Mouse (Mus musculus): ENCODE measurements around the gene Ccl11.

Gene Ccl11

DNA sequence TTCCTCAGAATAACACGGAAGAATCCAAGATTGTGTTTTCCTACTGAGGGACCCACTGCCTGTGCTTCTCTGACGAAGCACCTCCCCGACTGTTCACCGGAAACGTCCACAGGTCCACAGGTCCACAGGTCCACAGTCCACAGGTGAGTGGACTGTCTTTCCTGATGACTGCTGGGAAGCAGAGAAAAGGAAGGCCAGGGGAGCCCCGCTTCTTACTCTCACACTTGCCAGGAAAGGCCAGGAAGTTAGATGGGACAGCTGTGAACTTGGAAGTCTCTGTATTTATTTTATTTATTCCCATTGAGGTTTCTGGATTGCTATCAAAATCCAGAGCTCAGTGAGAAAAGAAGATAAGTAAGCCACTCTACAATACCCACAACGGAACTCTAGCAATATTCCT is 3.8 kb upstream of the Ccl11 start:
- DNase-seq (ENCODE audit: low spot score): no peak

DNA sequence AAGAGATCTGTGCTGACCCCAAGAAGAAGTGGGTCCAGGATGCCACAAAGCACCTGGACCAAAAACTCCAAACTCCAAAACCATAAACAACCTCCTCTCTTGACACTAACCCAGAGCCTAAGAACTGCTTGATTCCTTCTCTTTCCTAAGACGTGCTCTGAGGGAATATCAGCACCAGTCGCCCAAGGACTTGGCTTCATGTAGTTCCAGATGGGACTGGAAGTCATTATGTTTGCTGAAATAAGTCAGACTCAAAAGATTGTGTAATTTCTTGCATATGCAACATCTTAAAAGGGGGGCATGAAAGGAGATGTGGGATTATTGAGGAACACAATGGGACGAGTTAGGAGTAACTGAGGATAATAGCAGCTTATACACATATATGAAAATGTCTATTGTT is 4.6 kb downstream of the Ccl11 start:
- DNase-seq (ENCODE audit: low spot score): no peak

DNA sequence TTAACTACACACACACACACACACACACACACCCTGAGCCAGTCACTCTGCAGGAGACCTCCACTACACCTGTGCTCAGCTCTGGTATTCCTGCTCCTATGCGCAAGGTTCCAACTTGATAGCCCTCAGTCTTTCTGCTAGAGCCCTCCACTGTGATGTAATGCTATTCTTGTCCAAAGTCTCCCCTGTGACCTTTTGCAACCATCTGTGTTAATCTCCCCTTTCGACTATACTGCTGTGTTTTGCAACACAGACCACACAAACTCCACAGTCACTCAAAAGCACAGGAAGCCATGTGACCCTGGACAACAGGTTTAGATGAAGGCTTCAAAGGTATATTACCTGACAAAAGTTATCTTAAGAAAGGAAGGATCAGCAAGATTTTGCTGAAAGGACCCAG is 5.8 kb downstream of the Ccl11 start:
- no peak for DNase-seq (ENCODE audit: low spot score)

DNA sequence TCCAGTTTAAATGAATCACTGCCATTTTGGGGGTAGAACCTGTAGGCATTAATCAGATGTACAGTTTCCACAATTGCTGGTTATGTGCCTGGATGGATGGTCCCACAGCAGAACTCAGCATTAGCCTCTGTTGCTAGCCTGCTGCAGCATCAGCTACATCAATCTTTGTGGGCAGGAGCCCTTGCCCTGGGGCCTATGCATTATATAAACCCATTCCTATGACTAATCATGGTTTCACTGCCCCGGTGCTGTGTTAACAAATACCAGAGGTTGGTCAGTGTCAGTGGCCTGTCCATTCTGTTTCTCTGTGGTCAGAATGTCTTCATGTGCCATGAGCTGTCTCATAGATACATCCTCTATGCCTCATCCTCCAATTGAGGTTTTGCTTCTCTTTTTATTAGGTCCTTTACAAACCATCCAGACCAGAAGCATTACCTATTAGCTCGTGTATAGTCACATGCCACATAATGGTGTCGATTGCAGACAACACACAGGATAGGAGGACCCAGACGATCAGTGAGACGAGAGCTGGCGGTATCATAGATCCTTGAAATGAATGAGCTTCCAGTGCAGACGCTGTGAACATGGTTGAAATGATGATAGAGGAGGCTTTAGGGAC is 9.4 kb downstream of the Ccl11 start:
- no peak for DNase-seq (ENCODE audit: low spot score)

GRCm38 (mm10) chr11:82071076-82071475 is 13.5 kb downstream of the Ccl11 start:
- DNase-seq (ENCODE audit: low spot score): no peak

DNA sequence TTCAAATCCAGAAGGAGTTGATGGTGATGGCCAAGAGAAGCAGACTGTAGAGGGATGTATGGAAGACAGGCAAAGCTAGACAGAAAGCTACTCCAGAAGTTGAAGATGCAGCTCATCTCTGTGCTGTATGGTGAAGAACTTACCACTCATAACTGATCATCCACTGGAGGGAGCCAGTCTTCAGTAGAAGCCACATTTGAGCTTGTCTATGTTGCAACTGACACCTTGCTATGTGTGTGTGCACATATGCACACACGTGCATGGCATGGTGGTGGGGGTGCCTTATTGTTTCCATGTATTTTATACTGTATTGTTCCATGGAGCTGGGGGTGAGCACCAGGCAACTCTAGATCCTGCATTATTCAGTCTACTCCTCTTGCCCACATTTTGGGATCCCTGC is 14.8 kb downstream of the Ccl11 start:
- DNase-seq (ENCODE audit: low spot score): no peak

GRCm38 (mm10) chr11:82072984-82073383 is 15.4 kb downstream of the Ccl11 start:
- no peak for DNase-seq (ENCODE audit: low spot score)

GRCm38 (mm10) chr11:82073686-82074085 is 16.1 kb downstream of the Ccl11 start:
- no peak for DNase-seq (ENCODE audit: low spot score)

DNA sequence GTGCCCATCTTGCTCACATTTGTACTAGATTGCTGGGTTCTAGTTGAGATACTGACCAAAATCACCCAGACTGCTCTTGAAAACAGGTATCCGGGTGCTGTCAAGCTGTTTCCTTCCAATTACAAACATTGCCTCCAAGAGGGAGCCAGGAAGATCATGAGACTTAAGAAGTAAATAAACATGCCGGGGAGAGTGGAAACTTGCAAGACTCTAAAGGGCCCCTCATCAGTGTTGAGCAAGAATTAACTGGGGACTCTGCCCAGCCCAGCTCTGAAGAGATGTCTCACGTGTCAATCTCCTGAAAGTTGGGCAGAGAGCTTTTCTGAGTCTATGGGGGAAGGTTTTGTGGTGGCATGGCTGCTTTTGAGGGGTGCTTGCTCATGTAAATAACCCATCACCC is 19.4 kb downstream of the Ccl11 start:
- DNase-seq (ENCODE audit: low spot score): no peak

DNA sequence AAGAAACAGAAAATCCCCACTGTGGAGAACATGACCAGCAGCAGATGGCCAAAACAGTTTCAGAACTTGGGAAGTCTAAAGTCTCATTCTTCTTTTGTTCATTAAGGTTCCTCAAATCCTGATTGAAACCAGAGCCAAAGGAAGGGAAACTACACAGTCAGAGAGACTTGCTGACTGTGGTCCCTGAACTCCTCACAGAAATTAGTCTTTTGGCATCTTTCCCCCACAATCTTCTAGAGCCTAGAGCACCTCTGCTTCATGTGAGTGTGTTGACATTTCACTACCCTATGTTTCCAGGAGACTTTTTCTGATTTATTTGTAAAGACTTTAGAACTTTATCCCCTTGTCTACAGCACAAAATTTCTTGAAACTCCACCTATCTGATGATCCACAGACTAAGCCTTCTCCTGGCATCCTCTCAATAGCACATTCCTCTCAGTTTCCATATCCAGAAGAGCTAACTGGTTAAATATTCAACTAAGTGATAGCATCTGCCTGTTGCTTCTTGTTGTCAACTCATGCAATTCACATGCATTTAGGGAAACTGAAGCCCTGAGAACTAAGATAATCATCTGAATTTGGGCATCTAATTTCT is 20.6 kb downstream of the Ccl11 start:
- no peak for DNase-seq (ENCODE audit: low spot score)

DNA sequence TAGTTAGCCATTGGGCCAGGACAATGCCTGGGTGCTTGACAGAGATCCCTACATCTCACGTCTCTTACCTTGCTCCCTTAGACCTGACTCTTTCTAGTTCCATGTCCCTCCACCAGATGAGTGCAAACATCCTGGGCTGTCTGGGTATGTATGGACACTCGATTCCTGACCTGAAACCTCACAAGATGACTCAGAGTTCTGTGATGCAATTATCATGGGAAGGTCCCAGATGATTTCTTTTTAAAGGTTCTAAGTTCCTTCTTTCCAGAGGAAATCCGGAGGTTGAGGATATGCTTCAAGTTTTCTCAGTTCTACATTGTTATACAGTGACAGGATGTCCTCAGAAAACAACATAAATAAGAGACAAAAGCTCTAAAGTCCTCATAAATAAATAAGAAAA is 23.2 kb downstream of the Ccl11 start:
- no peak for DNase-seq (ENCODE audit: low spot score)

GRCm38 (mm10) chr11:82084360-82084759 is 26.7 kb downstream of the Ccl11 start:
- no peak for DNase-seq (ENCODE audit: low spot score)

GRCm38 (mm10) chr11:82099511-82100323 is 42.1 kb downstream of the Ccl11 start:
- DNase-seq (ENCODE audit: low spot score): no peak

- DNase-seq (ENCODE audit: low spot score): no peak
Observed at GRCm38 (mm10) chr11:82101087-82101486, 43.5 kb downstream of the Ccl11 start.

DNA sequence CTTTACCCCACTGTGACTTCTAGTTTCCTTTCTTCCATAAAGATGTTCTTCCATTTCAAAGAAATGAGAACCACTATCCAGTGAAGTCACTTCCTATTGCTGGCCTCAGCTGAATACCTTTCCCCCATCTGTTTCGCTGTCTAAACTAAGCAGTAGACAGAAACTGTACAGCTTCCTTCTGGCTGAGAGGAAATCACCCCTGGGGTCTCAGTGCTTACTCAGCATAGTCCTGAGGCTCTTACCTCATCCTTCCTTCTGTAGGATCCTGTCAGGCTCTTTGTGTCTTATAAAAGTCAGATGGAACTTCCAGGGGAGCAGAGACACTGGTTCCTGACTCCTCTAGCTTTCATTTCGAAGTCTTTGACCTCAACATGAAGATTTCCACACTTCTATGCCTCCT is 43.9 kb downstream of the Ccl11 start, which contains the start of gene Ccl12:
Gene Ccl12, plus strand, starts transcription at position 317 of the 400 bp plus-strand sequence.
- no peak for DNase-seq (ENCODE audit: low spot score)

GRCm38 (mm10) chr11:82109611-82110010 is 52.0 kb downstream of the Ccl11 start:
- DNase-seq (ENCODE audit: low spot score): no peak

- DNase-seq (ENCODE audit: low spot score): no peak
Observed at GRCm38 (mm10) chr11:82110372-82111248, 53.0 kb downstream of the Ccl11 start.
